Mouse (Mus musculus) ES-Bruce4 (cell line): ENCODE data around the gene Rpsa.

Experiments used
- CTCF ChIP-seq: IDR thresholded peaks from one replicate; pipeline ENCODE4 v1.8.1; 2011; ENCODE audit warnings: low read depth, low read length
- POLR2A ChIP-seq: IDR thresholded peaks from one replicate; pipeline ENCODE4 v1.8.1; 2011; ENCODE audit warnings: low read length; ENCODE audit not compliant: insufficient read depth

DNA sequence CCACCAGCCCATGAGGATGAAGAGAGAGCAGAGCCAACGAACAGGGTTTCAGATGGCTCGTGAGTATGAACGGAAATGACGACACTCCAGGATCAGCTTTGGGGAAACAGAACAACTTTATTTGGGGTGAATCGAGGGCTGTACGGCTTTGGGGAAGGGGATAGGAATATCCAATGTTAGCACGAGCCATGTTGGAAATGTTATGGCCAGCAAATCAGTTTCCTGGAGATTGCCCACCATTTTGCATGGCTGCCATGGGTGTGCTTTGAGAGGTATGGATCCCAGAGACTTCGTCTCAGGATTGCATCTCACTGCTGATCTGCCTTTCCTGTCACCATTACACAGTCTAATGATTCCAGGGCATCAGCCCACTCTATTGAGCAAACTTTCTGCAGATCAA, 28.2 kb upstream of the Rpsa start:
- TF ChIP-seq CTCF (no peak), POLR2A (no peak)
